Mouse (Mus musculus) liver, adult 2 months (tissue): ENCODE data around the gene Spata6.

ENCODE experiments used
- CTCF ChIP-seq: fragments of 200-500 bp; IDR thresholded peaks from 2 replicates; pipeline ENCODE4 v1.5.1; 2011; ENCODE audit warnings: low read depth, low read length, control low read depth
- POLR2A ChIP-seq: fragments of 200-500 bp; IDR thresholded peaks from 2 replicates; pipeline ENCODE4 v1.6.1; 2011; ENCODE audit warnings: low read length, control low read depth; ENCODE audit not compliant: insufficient read depth; ENCODE audit errors: extremely low read depth

DNA sequence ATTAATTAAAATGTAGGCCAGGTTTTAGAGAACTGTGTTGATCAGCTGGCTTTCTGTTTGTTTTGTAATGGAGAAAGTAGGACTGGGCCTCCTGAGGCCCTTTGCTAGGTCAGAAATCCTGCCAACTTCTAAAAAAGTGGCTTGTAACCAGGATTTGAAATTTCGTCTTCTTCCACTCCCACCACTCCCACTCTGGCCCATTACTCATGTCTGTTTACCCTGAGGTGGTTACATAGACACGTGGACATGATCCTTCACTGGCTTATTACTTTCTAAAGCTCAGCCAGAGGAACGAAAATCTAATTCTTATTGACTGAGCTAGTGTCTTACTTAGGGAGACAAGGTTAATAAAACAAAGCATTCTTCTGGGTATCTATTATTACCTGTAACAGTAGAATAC, 14.8 kb upstream of the Spata6 start:
- TF ChIP-seq CTCF, result no peak
- no peak for TF ChIP-seq POLR2A
